Mouse (Mus musculus): ENCODE results near the gene Galnt9.

DNA sequence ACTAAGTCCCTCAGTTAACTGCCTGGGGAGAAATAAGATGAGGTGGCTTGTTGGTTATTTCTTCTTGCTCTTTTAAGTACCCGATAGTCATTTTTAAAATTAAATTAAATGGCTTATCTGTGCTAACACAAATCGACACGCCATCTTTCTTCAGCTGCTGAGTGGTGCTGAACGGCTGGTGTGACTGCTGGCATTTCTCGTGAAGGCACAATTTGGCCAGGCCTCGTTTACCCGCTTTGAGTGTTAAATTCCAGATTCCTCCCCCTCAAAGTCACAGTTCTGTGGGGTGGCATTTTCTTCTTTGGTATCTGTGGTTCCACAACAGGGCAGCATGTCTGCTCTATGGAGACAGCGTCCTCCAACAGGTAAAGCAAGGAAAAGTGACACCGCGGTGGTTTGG lies 83.2 kb downstream of the Galnt9 start:
- TF ChIP-seq CTCF (IDR thresholded peaks at IDR 0.05; ENCODE audit: low read depth, low read length) (no peak), POLR2A (IDR thresholded peaks at IDR 0.05; ENCODE audit: extremely low read depth, insufficient read depth, low read length) (no peak)
